Mouse (Mus musculus) cerebellum, postnatal 36 days (tissue): ENCODE data around the gene Rtbdn.

Experiments used
- DNase-seq, 2 experiments: peaks; one replicate each; pipeline ENCODE4 v3.0.0; 2021 to 2022; ENCODE audit warnings: mixed read lengths in 2 of 2

Rtbdn gene

DNA sequence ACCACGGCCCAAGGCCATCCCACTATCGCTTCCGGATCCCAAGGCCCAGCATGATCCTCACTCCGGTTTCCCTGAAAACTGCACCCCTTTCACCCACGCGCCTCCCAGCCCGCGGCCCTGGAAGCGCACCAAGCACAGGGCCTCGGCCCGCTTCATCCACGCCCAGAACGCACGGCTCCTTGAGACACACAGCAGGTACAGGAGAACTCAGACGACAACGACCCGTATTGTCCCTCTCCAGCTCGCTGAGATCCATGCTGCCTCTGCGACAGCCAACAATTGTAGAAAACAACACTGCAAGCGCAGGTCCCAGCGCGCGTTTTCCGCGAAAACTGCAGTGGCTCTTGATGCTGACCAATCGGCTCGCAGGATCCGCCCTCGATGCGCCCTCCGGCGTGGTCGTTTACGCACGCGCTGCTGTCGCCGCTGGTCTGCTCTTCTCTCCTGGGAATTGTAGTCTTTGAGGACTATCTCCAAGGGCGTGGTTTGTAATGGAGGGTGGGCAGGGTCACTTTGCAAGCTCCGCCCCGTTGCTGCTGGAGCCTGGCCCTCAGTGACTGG, 19.0 kb downstream of the Rtbdn start:
- peak; percentile 92 to 93 for DNase-seq

GRCm38 (mm10) chr8:84966603-84967002, 19.8 kb downstream of the Rtbdn start:
- no peak for DNase-seq

DNA sequence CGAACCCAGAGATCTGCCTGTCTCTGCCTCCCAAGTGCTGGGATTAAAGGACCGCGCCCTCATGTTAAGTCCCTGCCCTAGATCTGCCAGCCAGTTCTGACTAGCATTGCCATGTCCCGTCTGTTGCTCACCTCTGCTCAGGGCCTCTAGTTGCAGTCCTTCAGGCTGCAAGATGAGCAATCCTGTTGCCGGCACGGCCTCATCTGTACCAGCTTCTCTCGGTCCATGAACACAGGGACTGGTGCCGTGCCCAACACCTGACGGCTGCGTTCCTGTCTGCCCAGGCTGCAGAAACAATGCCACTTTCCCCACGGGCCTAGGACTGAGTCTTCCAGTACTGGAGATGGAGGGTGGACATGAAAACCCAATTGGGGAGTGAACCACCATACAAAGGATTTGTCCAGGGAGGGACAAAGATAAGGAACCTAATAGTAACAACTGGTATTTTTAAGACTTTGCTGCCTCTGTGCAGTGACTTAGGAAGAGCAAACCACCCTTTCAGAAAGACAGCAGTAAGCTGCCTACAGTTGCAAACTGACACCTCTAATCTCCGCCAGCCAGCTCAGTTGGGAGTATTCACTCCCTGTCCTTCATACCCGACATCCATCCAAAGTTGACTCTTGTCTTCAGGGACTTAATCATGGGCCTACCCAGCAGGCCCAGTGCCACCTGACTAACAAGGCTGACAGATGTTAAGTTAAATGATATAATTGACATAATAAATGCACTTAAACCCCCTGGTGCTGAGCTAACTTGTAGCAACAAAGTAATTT, 20.9 kb downstream of the Rtbdn start:
- no peak for DNase-seq

DNA sequence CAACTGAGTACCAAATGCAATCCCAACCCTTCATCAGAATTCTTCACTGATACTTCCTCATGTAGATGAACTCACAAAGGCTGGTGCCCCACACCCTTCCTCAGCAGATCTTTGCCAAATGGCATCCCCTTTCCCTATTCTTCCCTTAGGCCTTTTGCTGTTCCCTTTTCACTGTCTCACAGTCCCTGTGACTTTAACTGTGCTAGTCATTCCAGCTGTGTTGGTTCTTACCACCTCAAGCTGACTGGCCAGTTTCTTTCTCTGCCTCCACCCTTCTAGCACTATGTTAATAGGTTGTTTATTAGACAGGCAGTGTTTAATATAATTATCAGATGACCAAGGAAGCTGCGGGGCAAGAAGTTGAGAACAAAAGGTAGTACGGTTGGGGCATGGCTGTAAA, 21.9 kb downstream of the Rtbdn start:
- DNase-seq = no peak

GRCm38 (mm10) chr8:84969241-84970134, 22.7 kb downstream of the Rtbdn start, which contains the start of the genes Gm49661, Prdx2 and Rnaseh2a:
TSS of gene Gm49661 (minus strand) at chr8:84969433.
TSS of gene Prdx2 (plus strand) at chr8:84969587.
TSS of gene Rnaseh2a (minus strand) at chr8:84969767.
- peak; percentile 81 for DNase-seq

GRCm38 (mm10) chr8:84970135-84970790, 23.5 kb downstream of the Rtbdn start:
- no peak for DNase-seq

DNA sequence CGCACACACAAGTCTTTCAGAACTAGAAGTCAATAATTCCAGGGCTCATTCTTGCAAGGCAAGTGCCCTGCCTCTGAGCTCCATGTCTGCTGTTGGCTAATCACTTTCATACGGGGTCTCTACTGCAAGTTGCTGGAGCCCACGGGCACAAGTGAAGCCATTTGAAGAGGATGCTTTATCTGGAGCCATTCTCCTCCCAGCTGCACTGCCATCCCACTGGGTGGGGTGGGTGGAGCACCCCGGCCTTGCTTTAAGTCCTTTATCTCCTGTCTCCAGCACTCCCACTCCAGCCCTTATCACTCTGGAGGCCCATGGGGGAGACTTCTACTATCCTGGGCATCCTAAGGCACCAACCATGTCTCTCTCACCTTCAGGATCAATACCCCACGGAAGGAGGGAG, 24.1 kb downstream of the Rtbdn start:
- DNase-seq = no peak

- no peak for DNase-seq
Measured at GRCm38 (mm10) chr8:84973079-84973478, 26.3 kb downstream of the Rtbdn start.

GRCm38 (mm10) chr8:84973803-84974542, 27.2 kb downstream of the Rtbdn start:
- peak in 1 of 2 experiments; percentile 55 for DNase-seq

GRCm38 (mm10) chr8:84974543-84975142, 27.9 kb downstream of the Rtbdn start:
- no peak for DNase-seq

DNA sequence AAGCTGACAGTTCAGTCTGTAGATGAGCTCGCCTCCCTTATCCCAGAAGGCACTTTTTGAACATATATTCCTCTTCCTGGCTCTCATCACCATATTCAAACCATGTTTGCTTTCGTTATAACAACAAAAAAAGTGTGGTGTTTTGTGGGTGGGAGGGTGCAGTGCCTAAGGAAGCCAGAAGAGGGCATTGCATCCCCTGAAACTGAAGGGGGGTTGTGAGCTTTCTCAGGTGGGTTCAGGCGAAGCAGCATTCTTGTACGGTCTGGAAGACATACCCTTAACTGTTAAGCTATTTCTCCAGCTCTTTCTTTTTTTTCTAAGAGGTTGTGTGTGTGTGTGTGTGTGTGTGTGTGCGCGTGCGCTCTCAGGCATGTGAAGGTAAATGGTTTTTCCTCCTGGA, 28.6 kb downstream of the Rtbdn start:
- peak; percentile 49 to 51 for DNase-seq

GRCm38 (mm10) chr8:84976031-84976762, 29.4 kb downstream of the Rtbdn start:
- DNase-seq = peak; percentile 92 to 93

GRCm38 (mm10) chr8:84976763-84977434, 30.1 kb downstream of the Rtbdn start:
- no peak for DNase-seq

DNA sequence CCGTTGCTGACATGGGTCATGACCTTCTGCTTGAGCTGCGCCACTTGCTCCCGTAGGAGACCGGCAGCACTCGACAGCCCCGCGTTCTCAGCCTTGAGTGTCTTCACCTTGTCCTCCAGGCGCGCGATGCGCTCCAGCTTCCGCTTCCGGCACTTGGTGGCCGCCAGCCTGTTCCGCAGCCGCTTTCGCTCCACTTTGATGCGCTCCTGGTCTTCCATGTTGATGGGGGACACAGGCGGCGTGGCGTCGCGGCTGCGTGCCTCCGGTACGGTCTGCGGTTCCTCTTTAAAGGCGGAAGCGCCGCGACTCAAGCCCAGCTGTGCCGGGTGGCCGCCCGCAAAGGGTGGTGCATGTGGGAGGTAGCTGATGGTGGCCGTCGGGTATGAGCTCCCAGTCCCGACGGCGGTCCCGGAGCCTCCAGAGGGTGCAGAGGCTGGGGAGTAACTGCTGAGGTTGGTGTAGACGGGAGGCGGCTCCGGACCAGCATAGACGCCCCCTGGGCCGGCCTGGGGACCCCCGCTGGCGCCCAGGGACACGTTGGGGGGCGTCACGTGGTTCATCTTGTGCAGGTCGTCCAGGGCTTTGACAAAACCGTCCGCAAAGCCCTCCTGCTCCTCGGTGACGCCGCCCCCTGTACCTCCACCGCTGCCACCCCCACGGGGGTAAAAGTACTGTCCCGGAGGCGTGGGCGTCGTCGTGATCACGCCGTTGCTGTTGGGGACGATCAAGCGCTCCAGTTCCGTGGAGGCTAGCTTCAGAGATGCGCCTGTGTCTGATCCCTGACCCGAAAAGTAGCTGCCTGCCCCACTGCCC, 30.9 kb downstream of the Rtbdn start:
- DNase-seq = peak; percentile 47 to 50

DNA sequence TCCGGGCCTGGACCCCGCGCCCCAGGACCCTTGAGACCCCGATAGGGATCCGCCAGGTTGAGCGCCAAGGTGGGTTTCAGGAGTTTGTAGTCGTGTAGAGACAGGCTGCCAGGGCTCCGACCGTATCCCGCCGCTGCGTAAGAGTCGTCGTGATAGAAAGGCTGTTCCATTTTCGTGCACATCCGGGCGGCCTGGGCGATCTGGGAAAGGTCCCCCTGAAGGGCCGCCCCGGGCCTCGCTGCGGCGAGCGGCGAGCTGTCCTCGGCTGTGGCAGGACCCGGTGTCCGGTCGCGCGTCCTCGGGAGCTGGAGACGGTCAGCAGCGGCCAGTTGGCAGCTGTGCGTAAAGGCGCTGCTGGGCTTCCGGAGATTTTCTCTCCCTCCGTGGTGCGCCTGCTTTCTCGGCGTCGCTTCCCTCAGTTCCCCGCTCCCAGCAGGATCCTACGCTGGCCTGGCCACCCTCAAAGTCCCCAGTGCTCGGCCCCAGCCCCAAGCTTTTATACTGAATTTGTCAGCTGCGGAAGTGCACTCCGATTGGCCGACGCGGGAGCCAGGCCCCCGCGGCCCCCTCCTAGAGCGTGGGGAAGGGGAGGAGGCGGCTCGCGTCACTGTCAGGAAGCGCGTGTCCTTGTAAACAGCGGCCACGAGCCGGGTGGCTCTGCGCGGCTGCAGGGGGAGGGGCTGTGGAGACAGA, 31.6 kb downstream of the Rtbdn start, which contains the start of gene Junb:
Junb (minus strand) TSS at position 471 of the 693 bp plus-strand sequence.
- DNase-seq = peak; percentile 84 to 87

- peak; percentile 85 to 88 for DNase-seq
Measured at GRCm38 (mm10) chr8:84979599-84980421, 33.0 kb downstream of the Rtbdn start.

DNA sequence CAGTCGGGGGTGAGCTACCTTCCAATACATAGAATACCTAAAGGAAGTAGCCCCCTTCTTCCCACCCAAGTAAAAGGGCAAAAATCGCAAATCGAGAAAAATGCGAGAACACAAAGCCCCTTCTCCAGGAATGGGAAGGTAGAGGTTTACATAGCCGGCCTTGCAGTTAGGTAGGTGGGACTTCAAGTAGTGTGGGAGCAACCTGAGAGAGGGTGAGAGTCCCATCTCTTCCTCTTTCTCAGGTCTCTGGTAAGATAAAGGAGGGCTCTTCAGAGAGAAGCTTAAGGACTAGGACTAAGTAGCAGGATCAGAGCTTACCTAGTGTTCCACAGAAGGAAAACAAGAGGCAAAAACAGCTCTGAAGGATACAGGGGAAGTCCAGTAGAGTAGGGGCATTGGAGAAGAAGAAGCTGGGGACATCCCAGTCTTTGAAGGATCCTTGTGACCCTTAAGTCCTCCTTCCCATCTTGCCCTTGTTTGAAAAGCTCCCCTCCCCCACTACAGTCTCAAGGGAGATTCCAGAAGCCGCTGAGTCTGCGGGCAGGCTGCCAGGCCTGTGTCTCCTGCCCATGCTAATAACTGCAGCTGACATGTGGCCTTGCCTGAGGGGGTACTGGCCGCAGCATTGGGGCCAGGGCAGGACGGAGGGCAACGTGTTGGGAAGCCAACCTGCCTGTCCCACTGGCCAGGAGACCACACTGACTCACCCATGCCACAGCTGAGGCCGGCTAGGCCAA, 34.0 kb downstream of the Rtbdn start:
- peak; percentile 50 to 53 for DNase-seq
